In the genomic region with DNA sequence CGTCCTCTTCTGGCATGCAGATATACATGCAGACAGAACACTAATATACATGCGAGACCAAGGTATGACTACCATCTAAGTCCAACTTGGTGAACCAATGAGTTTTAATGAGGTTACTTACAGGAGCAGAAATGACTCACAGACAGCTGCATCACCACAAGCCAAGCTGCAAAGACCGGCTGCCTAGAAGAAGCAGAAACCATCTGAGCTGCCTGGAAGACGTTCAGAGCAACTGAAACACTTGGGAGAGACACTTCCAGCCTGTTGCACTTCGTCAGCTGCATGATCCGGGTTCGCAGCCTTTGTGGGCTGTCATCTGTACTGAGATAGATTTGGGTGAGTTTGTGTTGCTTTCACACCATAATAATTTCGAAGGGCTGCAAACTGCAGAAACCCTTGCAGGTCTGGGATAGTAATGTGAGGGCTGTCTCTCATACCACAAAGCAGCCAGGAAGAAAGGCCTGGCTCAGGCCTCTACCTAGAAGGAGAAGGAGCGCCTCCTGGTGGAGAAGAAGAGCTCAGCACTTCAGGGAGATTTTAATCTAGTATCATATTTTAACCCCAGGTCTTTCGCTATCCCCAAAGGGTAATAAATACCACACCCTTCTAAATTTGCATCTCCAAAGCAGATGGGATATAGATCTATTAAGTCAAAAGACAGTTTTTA, we compare ENCODE assay signal across 7 mouse cellular contexts. TPM values are rescaled to one million over a fixed set of nuclear protein-coding genes. Genes with fewer than 3 reads are reported as not detected.
DNase-seq lines count a peak whose midpoint lies in the region; TF ChIP-seq lines count a peak whose summit lies in the region.

No protein-coding gene starts in this region.

- H3K27ac ChIP-seq in MEL (ENCODE audit: control insufficient read depth, low read depth, low read length) = no peak overlapping the region
- H3K27ac ChIP-seq in cerebellum, adult 2 months (ENCODE audit: insufficient read depth, low read length) = no peak overlapping the region
- no peak overlapping the region for H3K27ac ChIP-seq in limb, embryonic 10.5 days

- peak; percentile 62 to 63 for DNase-seq in left cerebral cortex, postnatal 14 days (ENCODE audit: low spot score in 2 of 2)
- no peak for DNase-seq in left cerebral cortex, adult 11 months (ENCODE audit: low spot score)
- peak; percentile 82 for DNase-seq in MEL (ENCODE audit: low read depth, low spot score)
- DNase-seq in cerebellum, adult 2 months = peak; percentile 59 to 60
- DNase-seq in heart, adult 8-10 months (ENCODE audit: low spot score) = peak; percentile 70
- peak; percentile 71 for DNase-seq in limb, embryonic 10.5 days (ENCODE audit: low spot score)
- DNase-seq in ovary, postnatal 36 days (ENCODE audit: low spot score) = peak; percentile 43

- H3K9me3 ChIP-seq in MEL (replicated peaks; ENCODE audit: insufficient read depth, low read length) = no peaks in the 10 kb centered on the region
- H3K9me3 ChIP-seq in limb, embryonic 10.5 days (replicated peaks) = no peaks in the 10 kb centered on the region

- TF ChIP-seq RAD21 in MEL (IDR thresholded peaks at IDR 0.05; ENCODE audit: low read depth, low read length) = peak; percentile 87

- peak; percentile 84 to 96 (median 94) for TF ChIP-seq CTCF in MEL (IDR thresholded peaks at IDR 0.05 in 2 of 3, conservative IDR thresholded peaks at IDR 0.05 in 1 of 3; ENCODE audit: control insufficient read depth in 1 of 3, insufficient read depth in 1 of 3, low read depth in 2 of 3, low read length in 3 of 3, poor library complexity in 1 of 3, severe bottlenecking in 1 of 3)
- TF ChIP-seq CTCF in cerebellum, adult 2 months (IDR thresholded peaks at IDR 0.05; ENCODE audit: borderline replicate concordance, insufficient read depth, low read depth, low read length) = peak; percentile 74

- WGBS in cerebellum, adult 2 months = 47% methylated on average over 10 of the region's 10 CpGs
- WGBS in limb, embryonic 10.5 days = 60% methylated on average over 10 of the region's 10 CpGs

- H3K4me3 ChIP-seq in MEL (ENCODE audit: control insufficient read depth in 1 of 2, insufficient read depth in 1 of 2, low read depth in 2 of 2, low read length in 2 of 2) = 0 out of 4 replicates have a peak overlapping the region, but pooled peaks of 1 of the 2 experiments have one; percentile 41
- no peak overlapping the region for H3K4me3 ChIP-seq in cerebellum, adult 2 months (replicated peaks; ENCODE audit: insufficient read depth, low read depth, low read length)
- H3K4me3 ChIP-seq in limb, embryonic 10.5 days = no peak overlapping the region

- peaks cover 0 to 10% of the 10 kb centered on the region in 2 experiments; a peak in 3 of 4 replicates for H3K4me1 ChIP-seq in MEL (ENCODE audit: control insufficient read depth in 1 of 2, insufficient read depth in 2 of 2, low read length in 2 of 2)
- no peaks in the 10 kb centered on the region for H3K4me1 ChIP-seq in cerebellum, adult 2 months (ENCODE audit: control insufficient read depth, insufficient read depth, low read length)
- peaks cover 12% of the 10 kb centered on the region for H3K4me1 ChIP-seq in limb, embryonic 10.5 days

- no peaks in the 10 kb centered on the region for H3K27me3 ChIP-seq in MEL (ENCODE audit: control insufficient read depth in 1 of 2, insufficient read depth in 2 of 2, low read length in 2 of 2)
- no peaks in the 10 kb centered on the region for H3K27me3 ChIP-seq in cerebellum, adult 2 months (ENCODE audit: control insufficient read depth, insufficient read depth, low read length)
- no peaks in the 10 kb centered on the region for H3K27me3 ChIP-seq in limb, embryonic 10.5 days (ENCODE audit: low read depth, poor library complexity, severe bottlenecking)

- peaks cover 0 to 3% of the 10 kb centered on the region in 2 experiments; a peak in 2 of 4 replicates for H3K36me3 ChIP-seq in MEL (ENCODE audit: control insufficient read depth in 1 of 2, insufficient read depth in 2 of 2, low read length in 2 of 2)
- H3K36me3 ChIP-seq in limb, embryonic 10.5 days = no peaks in the 10 kb centered on the region

- peaks cover 4% of the 10 kb centered on the region for H3K79me2 ChIP-seq in MEL (ENCODE audit: control insufficient read depth, insufficient read depth, low read length, poor library complexity)

- TF ChIP-seq POLR2A in MEL (IDR thresholded peaks at IDR 0.05; ENCODE audit: control insufficient read depth in 1 of 2, insufficient read depth in 1 of 2, low read depth in 1 of 2, low read length in 2 of 2, poor library complexity in 1 of 2) = no peak
- no peak for TF ChIP-seq POLR2A in cerebellum, adult 2 months (IDR thresholded peaks at IDR 0.05; ENCODE audit: borderline replicate concordance, insufficient read depth, low read length)

- no peak overlapping the region for H3K9ac ChIP-seq in MEL (ENCODE audit: control insufficient read depth, low read depth, low read length, poor library complexity, severe bottlenecking)

- intact Hi-C loops in left cerebral cortex, postnatal 14 days (cut with DNase I) = loop anchor here (5.0 to 10.0 kb wide), 3 partner anchors 152 to 492 kb away; a partner anchor contains a TSS

- TF ChIP-seq EP300 in MEL (IDR thresholded peaks at IDR 0.05; ENCODE audit: low read depth in 1 of 2, low read length in 2 of 2) = no peak

TF ChIP-seq in MEL, 35 proteins besides CTCF, POLR2A, EP300 and RAD21:
- TF ChIP-seq GABPA (IDR thresholded peaks at IDR 0.05; ENCODE audit: low read depth, low read length) = no peak
- TF ChIP-seq SMC3 (IDR thresholded peaks at IDR 0.05; ENCODE audit: low read depth, low read length) = peak; percentile 95
- TF ChIP-seq BHLHE40 (IDR thresholded peaks at IDR 0.05; ENCODE audit: borderline replicate concordance, low read depth, low read length) = no peak
- no peak; the same call in 1 of the 2 replicates for TF ChIP-seq SIN3A (IDR thresholded peaks at IDR 0.05; ENCODE audit: low read length)
- TF ChIP-seq TBP (IDR thresholded peaks at IDR 0.05; ENCODE audit: low read depth, low read length) = peak; percentile 38; the same call in 1 of the 2 replicates
- no peak for TF ChIP-seq USF2 (IDR thresholded peaks at IDR 0.05; ENCODE audit: borderline replicate concordance in 1 of 2, insufficient read depth in 1 of 2, low read depth in 1 of 2, low read length in 2 of 2)
- TF ChIP-seq MAZ (IDR thresholded peaks at IDR 0.05; ENCODE audit: low read depth, low read length) = no peak
- TF ChIP-seq ZC3H11A (IDR thresholded peaks at IDR 0.05; ENCODE audit: low read depth, low read length) = peak; percentile 88
- TF ChIP-seq TCF12 (IDR thresholded peaks at IDR 0.05; ENCODE audit: low read depth, low read length) = no peak
- TF ChIP-seq GATA1 (IDR thresholded peaks at IDR 0.05; ENCODE audit: low read depth, low read length) = peak; percentile 62
- peak; percentile 47; the same call in 1 of the 2 replicates for TF ChIP-seq HCFC1 (IDR thresholded peaks at IDR 0.05; ENCODE audit: low read depth, low read length)
TF ChIP-seq in MEL: peak in this region for 5.

RNA-seq across cellular contexts. Expression of a gene that starts 4.6 kb away (rescaled TPM):
- 10 to 100 TPM; 43.5 to 43.9 TPM for total RNA-seq in left cerebral cortex, postnatal 14 days (2021)
- 37.0 and 37.8 TPM in 2 replicates for total RNA-seq in MEL (2012; rRNA removed)
- polyA plus RNA-seq in MEL (2012; ENCODE audit: insufficient read depth in 1 of 2, insufficient read length in 2 of 2, low read depth in 1 of 2, low replicate concordance in 2 of 2, missing spikeins in 1 of 2) = 10 to 100 TPM in 1 of 2 experiments, not detected in 1; 58.6 TPM
- polyA plus RNA-seq in cerebellum, adult 2 months (2012; rRNA removed) = 52.5 and 53.4 TPM in 2 replicates
- total RNA-seq in heart, adult 8-10 months (2022) = 10 to 100 TPM; 17.3 to 24.4 (median 19.3) TPM
- polyA plus RNA-seq in limb, embryonic 10.5 days (2016; fragmentation: Nextera tagmentation; extraction: Ambion mirVana) = 34.8 and 40.4 TPM in 2 replicates

RNA-seq across cellular contexts. Expression of a gene that starts 5.4 kb away (rescaled TPM):
- 100 to 1,000 TPM; 245 to 262 TPM for total RNA-seq in left cerebral cortex, postnatal 14 days (2021)
- 150 and 169 TPM in 2 replicates for total RNA-seq in MEL (2012; rRNA removed)
- 100 to 1,000 TPM in 1 of 2 experiments, not detected in 1; 178 TPM for polyA plus RNA-seq in MEL (2012; ENCODE audit: insufficient read depth in 1 of 2, insufficient read length in 2 of 2, low read depth in 1 of 2, low replicate concordance in 2 of 2, missing spikeins in 1 of 2)
- polyA plus RNA-seq in cerebellum, adult 2 months (2012; rRNA removed) = 241 and 269 TPM in 2 replicates
- total RNA-seq in heart, adult 8-10 months (2022) = 1,000 to 10,000 TPM; 1,211 to 1,253 (median 1,225) TPM
- 327 and 329 TPM in 2 replicates for polyA plus RNA-seq in limb, embryonic 10.5 days (2016; fragmentation: Nextera tagmentation; extraction: Ambion mirVana)

RNA-seq across cellular contexts. Expression of a gene that starts 16.6 kb away (rescaled TPM):
- total RNA-seq in left cerebral cortex, postnatal 14 days (2021) = 1 to 10 TPM; 2.8 to 3.0 TPM
- 26.9 and 27.2 TPM in 2 replicates for total RNA-seq in MEL (2012; rRNA removed)
- 10 to 100 TPM in 1 of 2 experiments, not detected in 1; 32.7 TPM for polyA plus RNA-seq in MEL (2012; ENCODE audit: insufficient read depth in 1 of 2, insufficient read length in 2 of 2, low read depth in 1 of 2, low replicate concordance in 2 of 2, missing spikeins in 1 of 2)
- polyA plus RNA-seq in cerebellum, adult 2 months (2012; rRNA removed) = 3.9 and 5.8 TPM in 2 replicates
- 1 to 10 TPM in 3 of 4 experiments, under 1 TPM in 1; 0.88 to 1.5 (median 1.2) TPM for total RNA-seq in heart, adult 8-10 months (2022)
- 38.6 and 41.6 TPM in 2 replicates for polyA plus RNA-seq in limb, embryonic 10.5 days (2016; fragmentation: Nextera tagmentation; extraction: Ambion mirVana)

RNA-seq across cellular contexts. Expression of a gene that starts 29.8 kb away (rescaled TPM):
- total RNA-seq in left cerebral cortex, postnatal 14 days (2021) = 100 to 1,000 TPM; 107 to 113 TPM
- total RNA-seq in MEL (2012; rRNA removed) = 9.6 and 10.0 TPM in 2 replicates
- polyA plus RNA-seq in MEL (2012; ENCODE audit: insufficient read depth in 1 of 2, insufficient read length in 2 of 2, low read depth in 1 of 2, low replicate concordance in 2 of 2, missing spikeins in 1 of 2) = 10 to 100 TPM in 1 of 2 experiments, not detected in 1; 13.3 TPM
- polyA plus RNA-seq in cerebellum, adult 2 months (2012; rRNA removed) = 25.5 and 28.1 TPM in 2 replicates
- total RNA-seq in heart, adult 8-10 months (2022) = 10 to 100 TPM; 20.7 to 29.5 (median 24.1) TPM
- polyA plus RNA-seq in limb, embryonic 10.5 days (2016; fragmentation: Nextera tagmentation; extraction: Ambion mirVana) = 13.8 and 18.8 TPM in 2 replicates
